Mouse (Mus musculus) kidney, adult 18-20 months (tissue): Measurements from ENCODE around the gene Ptbp1.

Source experiments
- DNase-seq: peaks from one replicate; pipeline ENCODE4 v3.0.0; 2021

Ptbp1 gene

DNA sequence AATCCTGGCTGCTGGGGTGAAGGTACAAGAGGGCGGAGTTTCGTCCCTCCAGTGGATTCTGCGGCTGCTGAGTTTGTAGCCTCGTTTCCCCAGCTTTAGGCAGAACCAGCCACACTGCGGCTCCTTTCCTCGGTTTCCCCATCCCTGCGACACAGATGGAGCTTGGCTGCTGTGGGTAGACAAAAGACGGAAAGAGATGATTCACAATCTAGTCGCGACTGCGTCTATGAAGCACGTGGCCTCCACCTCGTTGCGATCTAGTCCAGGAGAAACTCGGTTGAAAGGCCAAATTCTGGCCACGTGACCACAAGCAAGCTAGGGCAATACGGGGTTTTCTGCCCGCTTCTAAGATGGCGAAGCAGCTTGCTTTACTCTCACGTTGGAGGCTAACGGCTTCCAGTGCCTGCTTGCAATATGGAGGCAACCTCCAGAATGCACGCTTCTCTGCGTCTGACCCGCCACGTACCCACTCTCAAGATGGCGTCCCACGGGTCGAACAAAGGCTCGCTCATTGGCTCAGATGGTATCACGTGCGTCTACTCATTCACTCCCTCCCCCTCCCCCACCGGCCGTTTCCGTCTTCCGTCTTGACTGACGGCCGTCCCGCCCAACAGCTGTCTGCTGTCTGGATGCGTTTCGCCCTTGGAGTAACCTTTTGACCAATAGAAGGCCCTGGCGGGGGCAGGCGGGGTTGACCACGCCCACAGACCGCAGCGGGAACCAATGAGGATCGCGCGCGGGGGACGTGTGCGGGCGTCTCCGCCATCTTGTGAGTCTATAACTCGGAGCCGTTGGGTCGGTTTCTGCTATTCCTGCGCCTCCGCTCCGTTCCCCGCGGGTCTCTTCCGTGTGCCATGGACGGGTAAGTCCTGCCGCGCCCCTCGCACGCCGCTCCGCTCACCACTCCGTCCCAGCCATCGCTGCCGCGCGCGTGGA, at the start of gene Ptbp1:
Gene Ptbp1, plus strand, starts transcription at position 568 of the 936 bp plus-strand sequence.
- DNase-seq, result peak; percentile 99

GRCm38 (mm10) chr10:79805636-79806035, 48.6 kb upstream of the Ptbp1 start:
- DNase-seq, result peak; percentile 54

GRCm38 (mm10) chr10:79806331-79806730, 47.9 kb upstream of the Ptbp1 start:
- DNase-seq, result no peak

DNA sequence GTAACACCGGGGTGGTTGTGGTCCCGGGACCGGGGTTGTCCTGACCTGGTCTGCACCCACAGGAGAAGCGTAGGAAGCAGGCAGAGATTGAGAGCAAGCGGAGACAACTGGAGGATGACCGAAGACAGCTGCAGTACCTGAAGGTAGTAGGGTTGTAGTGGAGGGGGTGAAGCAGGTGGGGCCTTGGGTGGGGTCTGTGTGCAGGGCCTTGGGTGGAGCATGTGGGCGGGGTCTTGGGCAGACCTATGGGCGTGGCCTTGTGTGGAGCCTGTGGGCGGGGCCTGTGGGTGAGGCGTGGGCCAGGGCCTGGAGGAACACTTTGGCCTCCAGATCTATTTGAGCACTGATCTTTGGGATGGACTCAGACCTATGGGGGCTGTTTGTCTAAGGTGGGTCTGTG, 47.3 kb upstream of the Ptbp1 start:
- no peak for DNase-seq

DNA sequence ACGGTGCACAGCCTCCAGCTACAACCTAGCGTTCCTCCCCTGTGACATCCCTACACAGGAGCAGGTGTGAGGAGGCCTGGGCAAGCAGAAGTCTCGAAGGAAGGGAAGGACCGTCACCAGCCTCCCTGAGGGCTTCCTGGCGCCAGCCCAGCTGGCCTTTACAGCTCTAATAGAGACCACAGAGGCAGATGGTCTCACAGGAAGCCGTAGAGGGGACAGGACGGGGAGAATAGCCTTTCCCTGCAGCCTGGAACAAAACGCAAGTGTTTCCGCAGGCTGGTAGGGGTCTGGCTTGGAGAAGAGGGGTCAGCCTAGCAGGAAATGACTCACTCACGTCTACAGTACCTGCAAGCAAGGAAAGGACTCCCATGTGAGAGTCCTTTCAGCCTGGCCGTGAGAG, 46.4 kb upstream of the Ptbp1 start:
- DNase-seq, result peak; percentile 48

DNA sequence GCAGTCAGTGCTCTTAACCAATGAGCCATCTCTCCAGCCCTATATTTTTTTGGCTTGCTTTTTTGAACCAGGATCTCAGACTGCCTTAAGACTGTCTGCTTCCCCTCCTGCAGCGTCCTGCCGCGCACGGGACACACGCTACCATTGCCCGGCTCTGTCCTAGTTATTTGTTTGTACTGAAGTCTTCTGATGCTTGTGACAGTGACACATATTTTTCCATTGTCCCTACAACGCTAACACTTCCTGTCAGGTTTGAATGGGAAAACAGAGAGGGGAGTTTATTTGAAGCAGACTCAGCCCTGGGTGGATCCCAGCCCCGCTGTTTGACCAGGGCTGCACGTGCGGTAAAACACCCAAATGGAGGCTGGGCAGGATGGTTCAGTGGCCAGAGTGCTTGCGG, 45.5 kb upstream of the Ptbp1 start:
- no peak for DNase-seq

DNA sequence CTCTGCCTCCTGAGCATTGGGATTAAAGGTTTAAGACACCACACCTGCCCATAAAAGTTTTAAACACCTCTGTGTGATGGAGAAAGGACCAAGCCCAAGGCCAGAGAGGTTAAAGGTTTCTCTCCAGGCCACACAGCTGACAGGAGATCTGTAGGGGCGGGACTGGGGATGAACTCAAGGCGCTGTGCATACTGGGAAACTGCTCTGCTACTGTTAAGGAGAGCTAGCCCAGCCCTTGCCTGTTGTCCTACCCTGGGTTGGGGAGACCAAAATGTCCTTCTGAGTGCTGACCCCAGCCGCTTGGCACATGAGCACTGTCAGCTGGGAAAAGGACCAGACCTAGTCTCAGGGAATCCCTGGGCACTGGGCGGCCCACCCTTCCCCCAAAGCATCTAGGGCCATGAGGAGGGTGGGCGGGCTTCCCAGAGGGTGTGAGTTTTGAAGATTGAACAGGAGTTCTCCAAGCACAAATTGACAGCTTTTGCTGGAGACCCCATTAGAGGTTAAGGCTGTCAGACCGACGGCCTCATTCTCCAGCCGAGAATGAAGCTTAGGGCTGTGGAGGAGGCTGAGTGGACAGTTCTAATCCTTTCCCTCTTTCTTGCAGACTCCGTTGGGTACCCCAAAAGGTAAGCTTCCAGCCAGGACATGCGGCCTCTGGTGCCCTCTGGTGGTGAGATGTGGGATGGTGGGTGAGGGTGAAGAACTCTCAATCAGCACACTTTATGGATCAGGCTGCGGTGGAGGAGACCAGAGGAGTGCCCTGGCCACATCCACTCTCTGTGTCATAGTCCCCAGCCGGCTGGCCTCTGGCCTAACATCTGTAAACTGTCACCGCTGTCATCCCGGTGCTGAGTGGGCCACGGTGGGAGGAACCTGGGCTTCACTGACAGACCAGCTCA, 42.2 kb upstream of the Ptbp1 start:
- DNase-seq, result peak; percentile 92

GRCm38 (mm10) chr10:79814271-79814842, 39.9 kb upstream of the Ptbp1 start:
- DNase-seq, result peak; percentile 57

GRCm38 (mm10) chr10:79815671-79816494, 38.3 kb upstream of the Ptbp1 start:
- DNase-seq, result peak; percentile 73

GRCm38 (mm10) chr10:79817111-79817510, 37.1 kb upstream of the Ptbp1 start:
- DNase-seq, result no peak

GRCm38 (mm10) chr10:79818225-79818624, 36.0 kb upstream of the Ptbp1 start:
- no peak for DNase-seq

DNA sequence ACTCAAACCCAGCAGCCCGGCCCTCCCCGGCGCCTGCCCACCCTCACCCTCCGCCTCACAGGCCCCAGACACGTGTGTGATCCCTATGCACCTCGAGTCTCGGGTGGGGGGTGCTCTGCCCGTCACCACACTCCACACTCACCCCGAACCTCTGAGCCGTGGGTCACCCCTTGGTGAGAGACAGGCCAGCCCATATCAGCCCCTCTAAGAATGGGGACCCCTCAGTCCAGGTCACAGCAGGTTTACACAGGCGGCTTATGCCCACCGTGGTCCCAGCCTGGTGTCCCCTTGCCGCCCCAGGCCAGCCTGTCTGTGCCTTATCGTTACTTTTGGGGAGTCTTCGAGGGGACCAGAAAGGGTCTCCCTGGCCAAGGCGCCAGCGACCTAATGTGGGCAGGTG, 34.6 kb upstream of the Ptbp1 start:
- DNase-seq, result no peak

GRCm38 (mm10) chr10:79820277-79820676, 34.0 kb upstream of the Ptbp1 start:
- no peak for DNase-seq

DNA sequence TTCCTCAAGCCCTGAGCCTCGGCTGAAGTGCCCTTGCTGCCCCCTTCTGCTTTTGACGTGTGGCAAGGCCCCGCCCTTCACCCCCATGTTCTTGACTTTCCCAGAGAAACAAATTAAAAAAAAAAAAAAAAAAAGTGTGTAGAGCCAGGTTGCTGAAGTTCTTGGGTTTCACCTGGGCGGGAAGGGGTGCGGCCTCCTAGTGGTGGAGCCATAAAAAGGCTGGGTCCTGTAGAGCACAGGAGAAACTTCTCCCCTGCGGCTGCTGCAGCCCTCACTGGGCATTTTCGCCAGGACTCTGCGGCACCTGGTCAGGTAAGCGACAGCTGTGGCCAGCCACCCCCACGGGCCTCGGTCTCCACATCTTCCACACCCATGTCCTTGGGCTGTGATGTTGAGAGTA, 33.4 kb upstream of the Ptbp1 start, which contains the start of gene Misp:
Gene Misp, plus strand, starts transcription at position 208 of the 400 bp plus-strand sequence.
- DNase-seq, result peak; percentile 67

DNA sequence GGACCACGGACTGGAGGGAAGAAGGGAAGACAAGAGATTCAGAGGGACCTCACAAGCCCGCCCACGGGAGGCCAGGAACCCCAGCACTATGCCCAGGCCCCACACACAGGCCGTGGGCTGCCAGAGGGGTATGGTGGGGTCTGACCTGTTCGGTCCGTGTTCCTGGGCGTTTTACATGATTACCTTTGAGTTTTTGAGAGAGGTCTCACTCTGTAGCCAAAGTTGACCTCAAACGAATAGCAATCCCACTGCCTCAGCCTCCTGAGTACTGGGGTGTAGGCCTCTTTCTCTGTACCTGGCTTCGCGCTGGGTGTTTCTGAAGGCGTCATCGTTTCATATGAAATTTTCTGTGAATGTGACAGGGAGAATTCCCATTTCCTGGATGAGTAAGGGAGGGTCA, 32.5 kb upstream of the Ptbp1 start:
- no peak for DNase-seq

GRCm38 (mm10) chr10:79822372-79822771, 31.9 kb upstream of the Ptbp1 start:
- DNase-seq, result peak; percentile 82

DNA sequence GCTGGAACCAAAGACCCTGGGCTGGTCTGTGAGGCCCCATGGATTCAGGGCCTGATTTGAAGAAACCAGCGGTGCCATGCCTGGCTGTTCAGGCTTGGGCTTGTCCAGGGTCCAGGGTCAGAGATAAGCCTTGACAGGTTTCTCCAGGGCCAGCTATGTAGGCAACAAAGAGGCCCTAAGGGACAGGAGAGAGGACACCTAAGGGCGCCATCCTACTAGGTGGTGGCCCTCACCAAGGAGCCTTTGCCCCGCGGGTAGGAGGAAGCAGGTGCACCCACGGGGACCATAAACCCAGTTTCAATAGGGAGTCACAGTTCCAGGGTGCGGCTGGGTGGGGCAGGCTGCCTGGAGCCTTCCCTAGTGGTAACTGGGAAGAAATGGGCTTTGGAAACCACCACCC, 31.2 kb upstream of the Ptbp1 start:
- no peak for DNase-seq

- no peak for DNase-seq
Observed at GRCm38 (mm10) chr10:79824413-79824812, 29.8 kb upstream of the Ptbp1 start.

GRCm38 (mm10) chr10:79831583-79831982, 22.6 kb upstream of the Ptbp1 start:
- DNase-seq, result no peak

GRCm38 (mm10) chr10:79832026-79832785, 22.0 kb upstream of the Ptbp1 start:
- DNase-seq, result no peak

- DNase-seq, result no peak
Observed at GRCm38 (mm10) chr10:79832786-79833181, 21.4 kb upstream of the Ptbp1 start.
